Mouse (Mus musculus): ENCODE results near the gene Krt79. TPM values are rescaled to one million over a fixed set of nuclear protein-coding genes. Genes with fewer than 3 reads are reported as not detected.

Gene Krt79
- polyA plus RNA-seq, 1 experiment from 2014 or later, result not detected

DNA sequence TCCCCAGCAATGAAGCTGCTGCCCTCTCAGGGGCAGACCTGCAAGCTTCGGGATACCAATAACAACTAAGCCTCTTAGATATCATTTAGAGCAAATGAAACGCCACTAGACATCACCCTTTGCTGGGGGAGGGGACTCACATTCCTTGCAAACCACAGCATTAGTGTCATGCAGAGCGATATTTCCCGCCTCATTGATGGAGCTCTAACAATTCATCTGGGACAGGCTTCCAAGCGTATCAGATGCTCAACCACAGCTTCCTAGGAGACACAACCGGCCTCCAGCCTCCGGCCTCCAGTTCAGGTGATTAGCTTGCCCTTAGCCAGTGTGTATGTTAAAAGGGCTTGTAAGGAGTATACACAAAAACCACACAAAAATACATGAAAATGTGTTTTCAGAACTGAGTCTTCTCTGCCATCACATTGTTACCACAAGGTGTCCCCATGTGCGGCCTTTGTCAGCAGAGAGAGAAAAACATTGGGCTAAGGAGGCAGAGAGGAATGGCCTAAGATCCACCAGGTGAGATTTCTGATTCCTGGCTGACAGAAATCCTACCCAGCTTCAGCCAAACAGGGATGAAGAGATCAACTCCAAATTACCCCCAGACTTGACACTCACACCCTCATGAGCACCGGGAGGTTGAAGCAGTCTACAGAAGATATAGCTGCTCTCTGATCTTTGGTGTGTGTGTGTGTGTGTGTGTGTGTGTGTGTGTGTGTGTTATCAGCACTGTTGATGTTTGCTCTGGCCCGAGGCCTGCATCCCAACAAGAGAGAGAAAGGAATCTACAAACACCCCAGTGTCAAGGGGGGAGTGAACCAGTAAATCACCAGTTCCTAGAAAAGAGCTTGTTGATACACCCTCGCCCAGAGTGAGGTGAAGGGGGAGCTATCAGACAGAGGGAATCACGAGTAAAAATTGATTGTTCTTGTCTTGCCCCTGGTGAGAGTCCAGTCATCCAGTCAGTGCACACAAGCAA lies 37.7 kb downstream of the Krt79 start:
- ATAC-seq (peak; percentile 51), DNase-seq (peak; percentile 31)
- Histone ChIP-seq H3K36me3 (replicated peaks; ENCODE audit: insufficient read depth, low read length) (no peaks in the 10 kb centered on the region), H3K9me3 (ENCODE audit: low read length) (no peaks in the 10 kb centered on the region), H3K4me1 (ENCODE audit: insufficient read depth) (no peaks in the 10 kb centered on the region), H3K27me3 (ENCODE audit: insufficient read depth, low read length) (no peaks in the 10 kb centered on the region), H3K4me2 (ENCODE audit: low read depth, low read length) (no peak overlapping the region), H3K9ac (replicated peaks) (no peak overlapping the region), H3K4me3 (ENCODE audit: low read depth, low read length) (no peak overlapping the region), H3K27ac (ENCODE audit: low read depth) (no peak overlapping the region)
- 52% methylated on average over 12 of the region's 12 CpGs for WGBS (ENCODE audit: insufficient replicate concordance)
- no peak for TF ChIP-seq EP300 (IDR thresholded peaks at IDR 0.05; ENCODE audit: low read depth)
- peak; percentile 48 for TF ChIP-seq CTCF (IDR thresholded peaks at IDR 0.05; ENCODE audit: low read depth)

DNA sequence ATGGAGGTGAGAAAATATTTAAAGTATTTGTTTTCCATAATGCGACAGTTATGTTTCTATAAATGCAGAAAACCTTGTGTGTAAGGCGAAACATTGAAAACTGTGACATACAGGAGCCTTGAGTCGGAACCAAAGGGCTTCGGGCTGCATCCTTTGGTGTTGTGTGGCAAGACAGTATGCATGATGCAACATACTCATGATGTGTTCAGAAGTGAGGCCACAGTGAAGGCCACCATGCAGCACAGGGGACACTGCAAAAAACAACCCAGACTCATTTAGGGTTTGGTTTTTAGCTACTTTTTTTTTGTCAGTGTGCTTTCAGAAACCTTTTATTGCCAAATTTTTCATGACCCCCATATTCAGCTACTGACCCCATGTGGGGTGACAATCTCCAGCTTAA lies 44.9 kb downstream of the Krt79 start:
- Histone ChIP-seq H3K4me3 (ENCODE audit: low read depth, low read length) (no peak overlapping the region), H3K27me3 (ENCODE audit: insufficient read depth, low read length) (no peaks in the 10 kb centered on the region), H3K27ac (ENCODE audit: low read depth) (no peak overlapping the region), H3K4me2 (ENCODE audit: low read depth, low read length) (no peak overlapping the region), H3K36me3 (replicated peaks; ENCODE audit: insufficient read depth, low read length) (no peaks in the 10 kb centered on the region), H3K9me3 (ENCODE audit: low read length) (no peaks in the 10 kb centered on the region), H3K9ac (replicated peaks) (no peak overlapping the region), H3K4me1 (ENCODE audit: insufficient read depth) (no peaks in the 10 kb centered on the region)
- 82% methylated on average over 4 of the region's 4 CpGs for WGBS (ENCODE audit: insufficient replicate concordance)
- DNase-seq, result no peak
- no peak for TF ChIP-seq CTCF (IDR thresholded peaks at IDR 0.05; ENCODE audit: low read depth)
- no peak for TF ChIP-seq EP300 (IDR thresholded peaks at IDR 0.05; ENCODE audit: low read depth)
- ATAC-seq, result no peak

DNA sequence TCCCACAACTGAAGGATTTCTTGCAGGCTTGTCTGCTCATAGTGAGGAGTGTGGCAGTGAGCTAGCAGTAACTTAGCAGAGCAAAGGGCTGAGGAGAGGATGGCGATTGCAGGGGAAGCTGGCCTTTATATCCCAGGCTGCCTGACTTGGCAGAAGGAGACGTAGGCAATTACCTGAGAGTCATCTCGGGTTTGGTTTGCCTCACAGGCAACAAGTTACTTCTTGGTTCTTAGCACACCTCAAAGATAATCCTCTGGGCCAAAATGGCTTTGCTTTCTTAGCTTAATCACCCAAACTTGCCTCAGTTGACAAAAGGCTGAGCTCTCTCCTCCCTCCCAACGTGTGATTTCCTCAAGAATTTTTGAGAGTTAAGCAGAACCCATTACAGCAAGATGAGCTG lies 47.3 kb downstream of the Krt79 start, which contains the start of gene Krt76:
Gene Krt76 (minus strand): TSS at position 101 of the 400 bp plus-strand sequence.
- ATAC-seq (no peak), DNase-seq (no peak)
- Histone ChIP-seq H3K4me1 (ENCODE audit: insufficient read depth) (no peaks in the 10 kb centered on the region), H3K9ac (replicated peaks) (no peak within 1 kb of the TSS), H3K27ac (ENCODE audit: low read depth) (no peak within 1 kb of the TSS), H3K4me2 (ENCODE audit: low read depth, low read length) (no peak within 1 kb of the TSS), H3K9me3 (ENCODE audit: low read length) (no peaks in the 10 kb centered on the region), H3K36me3 (replicated peaks; ENCODE audit: insufficient read depth, low read length) (no peaks in the 10 kb centered on the region), H3K27me3 (ENCODE audit: insufficient read depth, low read length) (no peaks in the 10 kb centered on the region), H3K4me3 (ENCODE audit: low read depth, low read length) (no peak within 1 kb of the TSS)
- no peak for TF ChIP-seq EP300 (IDR thresholded peaks at IDR 0.05; ENCODE audit: low read depth)
- TF ChIP-seq CTCF (IDR thresholded peaks at IDR 0.05; ENCODE audit: low read depth), result no peak
- WGBS (ENCODE audit: insufficient replicate concordance), result 49% methylated on average over 4 of the region's 4 CpGs

DNA sequence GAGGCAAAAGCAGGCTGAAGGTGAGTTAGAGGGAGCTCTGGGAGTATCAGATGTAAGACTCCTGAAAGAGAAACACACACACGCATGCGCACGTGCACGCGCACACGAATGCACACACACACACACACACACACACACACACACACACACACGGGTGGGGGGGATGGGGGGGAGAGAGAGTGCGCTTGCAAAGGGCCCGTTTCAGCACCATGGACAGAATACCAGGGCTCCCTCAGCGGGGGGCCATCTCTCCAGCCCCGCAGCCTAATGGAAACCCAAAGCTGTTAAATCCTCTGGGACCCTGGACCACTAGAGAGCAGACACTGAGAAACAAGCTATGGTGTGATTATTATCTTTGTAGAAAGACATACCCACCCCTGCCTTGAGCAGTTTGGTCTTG lies 60.3 kb downstream of the Krt79 start:
- Histone ChIP-seq H3K36me3 (replicated peaks; ENCODE audit: insufficient read depth, low read length) (no peaks in the 10 kb centered on the region), H3K9me3 (ENCODE audit: low read length) (no peaks in the 10 kb centered on the region), H3K27ac (ENCODE audit: low read depth) (no peak overlapping the region), H3K27me3 (ENCODE audit: insufficient read depth, low read length) (0 out of 2 replicates have a peak, but pooled peaks cover 2% of the 10 kb centered on the region), H3K4me1 (ENCODE audit: insufficient read depth) (no peaks in the 10 kb centered on the region), H3K4me2 (ENCODE audit: low read depth, low read length) (no peak overlapping the region), H3K4me3 (ENCODE audit: low read depth, low read length) (no peak overlapping the region), H3K9ac (replicated peaks) (no peak overlapping the region)
- ATAC-seq, result no peak
- WGBS (ENCODE audit: insufficient replicate concordance), result 23% methylated on average over 10 of the region's 11 CpGs
- TF ChIP-seq CTCF (IDR thresholded peaks at IDR 0.05; ENCODE audit: low read depth), result no peak
- no peak for TF ChIP-seq EP300 (IDR thresholded peaks at IDR 0.05; ENCODE audit: low read depth)
- no peak for DNase-seq

Small RNA genes lying within 50 kb of the gene (microRNA-seq; reads per million reads assigned to microRNA genes)
- not detected for gene Gm44356

Other genes with a start within 250 kb of the Krt79 start
- not detected in 2 replicates for gene Krt6a, start 246.0 kb downstream of the Krt79 start, polyA plus RNA-seq (2015; fragmentation: Nextera tagmentation; extraction: Ambion mirVana)
- gene Krt5, start 227.4 kb downstream of the Krt79 start, polyA plus RNA-seq (2015; fragmentation: Nextera tagmentation; extraction: Ambion mirVana), result not detected in 2 replicates
- gene Krt71, start 197.2 kb downstream of the Krt79 start, polyA plus RNA-seq (2015; fragmentation: Nextera tagmentation; extraction: Ambion mirVana), result not detected in 2 replicates
- gene Krt72, start 153.9 kb downstream of the Krt79 start, polyA plus RNA-seq (2015; fragmentation: Nextera tagmentation; extraction: Ambion mirVana), result not detected in 2 replicates
- not detected in 2 replicates for gene Krt73, start 138.0 kb downstream of the Krt79 start, polyA plus RNA-seq (2015; fragmentation: Nextera tagmentation; extraction: Ambion mirVana)
- not detected in 2 replicates for gene Krt2, start 122.2 kb downstream of the Krt79 start, polyA plus RNA-seq (2015; fragmentation: Nextera tagmentation; extraction: Ambion mirVana)
- not detected in 2 replicates for gene Krt1, start 89.5 kb downstream of the Krt79 start, polyA plus RNA-seq (2015; fragmentation: Nextera tagmentation; extraction: Ambion mirVana)
- not detected in 2 replicates for gene Krt77, start 70.6 kb downstream of the Krt79 start, polyA plus RNA-seq (2015; fragmentation: Nextera tagmentation; extraction: Ambion mirVana)
- not detected in 2 replicates for gene Krt76, start 47.4 kb downstream of the Krt79 start, polyA plus RNA-seq (2015; fragmentation: Nextera tagmentation; extraction: Ambion mirVana)
- 0.08 TPM in 1 of 2 replicates, not detected in the other for gene Krt4, start 15.6 kb downstream of the Krt79 start, polyA plus RNA-seq (2015; fragmentation: Nextera tagmentation; extraction: Ambion mirVana)
- not detected in 2 replicates for gene Krt78, start 14.0 kb upstream of the Krt79 start, polyA plus RNA-seq (2015; fragmentation: Nextera tagmentation; extraction: Ambion mirVana)
- 125 and 129 TPM in 2 replicates for gene Krt8, start 64.2 kb upstream of the Krt79 start, polyA plus RNA-seq (2015; fragmentation: Nextera tagmentation; extraction: Ambion mirVana)
- gene Krt18, start 87.9 kb upstream of the Krt79 start, polyA plus RNA-seq (2015; fragmentation: Nextera tagmentation; extraction: Ambion mirVana), result 234 and 261 TPM in 2 replicates
- gene Eif4b, start 133.4 kb upstream of the Krt79 start, polyA plus RNA-seq (2015; fragmentation: Nextera tagmentation; extraction: Ambion mirVana), result 30.9 and 32.2 TPM in 2 replicates
- gene Tns2, start 160.1 kb upstream of the Krt79 start, polyA plus RNA-seq (2015; fragmentation: Nextera tagmentation; extraction: Ambion mirVana), result 9.2 TPM in 2 replicates
- gene Spryd3, start 195.9 kb upstream of the Krt79 start, polyA plus RNA-seq (2015; fragmentation: Nextera tagmentation; extraction: Ambion mirVana), result 9.2 and 10.0 TPM in 2 replicates
- 4.8 and 5.9 TPM in 2 replicates for gene Igfbp6, start 204.0 kb upstream of the Krt79 start, polyA plus RNA-seq (2015; fragmentation: Nextera tagmentation; extraction: Ambion mirVana)
- gene Soat2, start 210.2 kb upstream of the Krt79 start, polyA plus RNA-seq (2015; fragmentation: Nextera tagmentation; extraction: Ambion mirVana), result 10.9 and 13.6 TPM in 2 replicates